Mouse (Mus musculus) megakaryocyte-erythroid progenitor cell, adult 5-6 weeks (primary cell): ENCODE data around the gene Olfr646. TPM values are rescaled to one million over a fixed set of nuclear protein-coding genes. Genes with fewer than 3 reads are reported as not detected.

Experiments
- ATAC-seq: replicated peaks from 2 replicates; pipeline ENCODE4 v1.8.0; 2016; ENCODE audit warnings: mild to moderate bottlenecking, inconsistent platforms; ENCODE audit not compliant: severe bottlenecking, poor library complexity, low FRiP score, low TSS enrichment
- total RNA-seq, 2 experiments: library from RNA; stranded (forward) in 1 of 2; stranded (reverse) in 1 of 2; fragments of 200-1000, 215-1000 nt in 1 of 2; fragments of >200 nt in 1 of 2; fragmentation: Nextera tagmentation in 1 of 2; gene quantifications; 2 replicates each; pipeline ENCODE4 v1.2.3; 2014 to 2017

Gene Olfr646
- not detected in 2 replicates for total RNA-seq (2014; fragmentation: Nextera tagmentation)
- not detected in 2 replicates for total RNA-seq (2017)

DNA sequence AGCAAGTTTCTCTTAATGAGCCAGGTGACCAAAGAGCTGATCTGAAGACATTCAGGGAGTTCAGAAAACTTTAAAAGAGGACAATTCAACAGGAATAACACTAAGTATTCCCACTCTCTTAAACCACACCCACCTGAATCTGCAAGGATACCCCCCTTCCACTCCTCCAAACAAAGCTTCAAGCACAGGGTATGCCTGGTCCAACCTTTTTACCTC, at the start of gene Olfr646:
Olfr646 (plus strand) TSS at position 117 of the 216 bp plus-strand sequence.
- ATAC-seq: no peak

DNA sequence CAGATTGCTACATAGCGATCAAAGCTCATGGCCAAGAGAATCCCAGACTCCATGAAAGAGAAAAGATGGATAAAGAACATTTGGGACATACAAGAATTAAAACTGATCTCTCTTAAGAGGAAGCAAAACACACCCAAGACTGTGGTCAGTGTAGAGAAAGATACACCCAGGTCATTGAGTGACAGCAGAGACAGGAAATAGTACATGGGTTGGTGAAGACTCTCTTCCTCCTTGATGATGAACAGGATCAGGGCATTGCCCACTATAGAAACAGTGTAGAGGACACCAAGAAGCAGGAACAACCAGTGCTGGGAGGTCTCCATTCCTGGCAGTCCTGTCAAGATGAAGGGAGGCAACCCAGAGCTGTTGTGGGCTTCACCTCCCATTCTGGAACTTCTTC, 45.5 kb upstream of the Olfr646 start:
- ATAC-seq: no peak

DNA sequence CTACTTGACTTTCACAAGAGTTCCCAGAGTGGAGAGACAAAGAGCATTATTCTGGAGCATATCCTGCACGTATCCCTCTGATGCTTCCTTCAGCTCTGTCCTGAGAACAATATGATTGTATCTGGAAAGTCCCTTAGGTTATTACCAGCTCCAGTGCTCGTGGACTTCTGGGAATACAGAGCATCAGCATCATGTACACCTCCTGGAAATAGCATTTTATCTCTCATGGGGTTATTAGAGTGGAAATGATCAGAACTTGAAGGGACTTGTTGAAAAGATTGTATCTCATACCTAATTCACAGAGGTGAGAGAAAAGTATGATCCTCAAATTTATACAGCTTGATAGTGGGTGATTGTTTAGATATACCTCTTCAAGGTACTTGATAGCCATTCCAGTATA, 43.3 kb upstream of the Olfr646 start, which contains the start of gene 4930516K23Rik:
4930516K23Rik (minus strand) TSS at position 101 of the 400 bp plus-strand sequence.
- ATAC-seq: no peak

- no peak for ATAC-seq
These were observed 32.9 kb upstream of the Olfr646 start, which contains the start of gene Olfr644 for GRCm38 (mm10) chr7:104071769-104072168. Gene Olfr644 (minus strand): TSS chr7:104071869.

- ATAC-seq: no peak
These were observed 19.3 kb upstream of the Olfr646 start, which contains the start of gene Olfr645 for GRCm38 (mm10) chr7:104085365-104085764. Gene Olfr645 (minus strand): TSS chr7:104085465.

- peak; percentile 99 for ATAC-seq
These were observed 538 bp upstream of the Olfr646 start for GRCm38 (mm10) chr7:104103913-104104756.

DNA sequence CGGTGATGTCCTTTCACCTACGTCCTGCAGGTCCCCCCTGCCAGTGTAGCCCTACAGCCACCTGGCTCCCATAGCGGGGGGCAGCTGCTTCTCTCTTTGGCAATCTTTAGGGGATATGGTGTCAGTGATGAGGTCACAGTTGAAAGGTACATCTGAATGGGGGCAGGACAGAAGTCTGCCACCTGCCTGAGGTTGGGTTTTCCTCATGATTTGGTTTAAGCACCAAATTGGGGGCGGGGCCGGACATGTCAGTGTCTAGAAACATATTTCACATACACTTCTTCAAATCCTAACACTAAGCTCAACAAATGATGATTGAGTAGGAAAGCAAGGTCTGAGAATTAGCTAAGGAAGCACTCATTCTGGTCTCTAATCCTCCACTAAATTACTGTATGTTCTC, 25.1 kb downstream of the Olfr646 start, which contains the start of gene Ubqln5:
Ubqln5 (minus strand) TSS at position 101 of the 400 bp plus-strand sequence.
- no peak for ATAC-seq

DNA sequence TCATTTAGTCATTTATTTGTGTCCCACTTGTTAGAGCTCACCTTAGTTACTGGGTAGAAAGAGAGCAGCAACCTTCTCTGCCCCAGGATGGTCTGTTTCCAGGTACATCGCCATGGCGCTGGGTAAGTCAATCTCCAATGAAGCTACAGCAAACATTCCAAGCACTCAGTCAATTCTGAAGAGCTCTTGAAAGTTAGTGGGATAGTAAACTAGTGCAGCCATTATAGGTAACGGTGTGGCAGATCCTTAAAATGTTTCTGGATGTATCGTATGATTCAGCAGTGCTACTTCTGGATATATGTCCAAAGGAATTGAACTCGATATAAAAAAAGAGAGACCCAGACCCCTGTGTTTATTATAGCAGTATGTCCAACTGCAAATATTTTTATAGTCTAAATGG, 32.6 kb downstream of the Olfr646 start, which contains the start of gene Olfr643:
Olfr643 (minus strand) TSS at position 101 of the 400 bp plus-strand sequence.
- ATAC-seq: no peak

GRCm38 (mm10) chr7:104143179-104143578, 38.5 kb downstream of the Olfr646 start, which contains the start of gene Ubqln3:
Gene Ubqln3 (minus strand): TSS chr7:104143279.
- ATAC-seq: no peak

DNA sequence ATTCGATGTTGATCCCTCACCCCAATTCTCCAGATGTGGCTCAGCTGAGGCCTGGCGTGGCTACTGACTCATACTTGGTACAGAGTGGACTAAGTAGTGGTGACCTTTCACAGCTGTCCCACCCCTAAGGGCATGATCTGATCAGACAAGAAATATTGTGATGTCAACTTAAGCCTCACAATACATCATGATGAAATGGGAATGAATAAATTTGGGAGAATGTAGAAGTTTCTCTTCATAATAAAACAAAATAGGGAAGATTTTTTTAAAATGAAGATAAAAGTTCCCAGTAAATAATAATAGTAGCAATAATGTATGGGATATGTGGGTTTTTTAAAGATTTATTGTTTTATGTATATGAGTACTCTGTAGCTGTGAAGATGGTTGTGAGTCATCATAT, 45.8 kb downstream of the Olfr646 start, which contains the start of gene Ubqlnl:
Ubqlnl (minus strand) TSS at position 101 of the 400 bp plus-strand sequence.
- no peak for ATAC-seq

Other genes starting within 250 kb of the Olfr646 start
- not detected in 2 replicates for gene Olfr66, start 218.6 kb upstream of the Olfr646 start, total RNA-seq (2014; fragmentation: Nextera tagmentation)
- not detected in 2 replicates for gene Olfr66, start 218.6 kb upstream of the Olfr646 start, total RNA-seq (2017)
- not detected in 2 replicates for gene Olfr64, start 210.4 kb upstream of the Olfr646 start, total RNA-seq (2014; fragmentation: Nextera tagmentation)
- gene Olfr64, start 210.4 kb upstream of the Olfr646 start, total RNA-seq (2017): not detected in 2 replicates
- gene Olfr65, start 201.4 kb upstream of the Olfr646 start, total RNA-seq (2014; fragmentation: Nextera tagmentation): not detected in 2 replicates
- not detected in 2 replicates for gene Olfr65, start 201.4 kb upstream of the Olfr646 start, total RNA-seq (2017)
- not detected in 2 replicates for gene Olfr631, start 176.0 kb upstream of the Olfr646 start, total RNA-seq (2014; fragmentation: Nextera tagmentation)
- gene Olfr631, start 176.0 kb upstream of the Olfr646 start, total RNA-seq (2017): not detected in 2 replicates
- gene Olfr632, start 170.5 kb upstream of the Olfr646 start, total RNA-seq (2014; fragmentation: Nextera tagmentation): not detected in 2 replicates
- not detected in 2 replicates for gene Olfr632, start 170.5 kb upstream of the Olfr646 start, total RNA-seq (2017)
- gene Olfr633, start 160.4 kb upstream of the Olfr646 start, total RNA-seq (2014; fragmentation: Nextera tagmentation): not detected in 2 replicates
- gene Olfr633, start 160.4 kb upstream of the Olfr646 start, total RNA-seq (2017): not detected in 2 replicates
- not detected in 2 replicates for gene Olfr635, start 133.7 kb upstream of the Olfr646 start, total RNA-seq (2014; fragmentation: Nextera tagmentation)
- not detected in 2 replicates for gene Olfr635, start 133.7 kb upstream of the Olfr646 start, total RNA-seq (2017)
- gene Olfr638, start 106.1 kb upstream of the Olfr646 start, total RNA-seq (2014; fragmentation: Nextera tagmentation): not detected in 2 replicates
- gene Olfr638, start 106.1 kb upstream of the Olfr646 start, total RNA-seq (2017): not detected in 2 replicates
- not detected in 2 replicates for gene Olfr639, start 87.6 kb upstream of the Olfr646 start, total RNA-seq (2014; fragmentation: Nextera tagmentation)
- gene Olfr639, start 87.6 kb upstream of the Olfr646 start, total RNA-seq (2017): not detected in 2 replicates
- gene Olfr640, start 79.3 kb upstream of the Olfr646 start, total RNA-seq (2014; fragmentation: Nextera tagmentation): not detected in 2 replicates
- not detected in 2 replicates for gene Olfr640, start 79.3 kb upstream of the Olfr646 start, total RNA-seq (2017)
- not detected in 2 replicates for gene Olfr641, start 69.4 kb upstream of the Olfr646 start, total RNA-seq (2014; fragmentation: Nextera tagmentation)
- not detected in 2 replicates for gene Olfr641, start 69.4 kb upstream of the Olfr646 start, total RNA-seq (2017)
- gene Olfr642, start 52.2 kb upstream of the Olfr646 start, total RNA-seq (2014; fragmentation: Nextera tagmentation): not detected in 2 replicates
- not detected in 2 replicates for gene Olfr642, start 52.2 kb upstream of the Olfr646 start, total RNA-seq (2017)
- not detected in 2 replicates for gene 4930516K23Rik, start 43.4 kb upstream of the Olfr646 start, total RNA-seq (2014; fragmentation: Nextera tagmentation)
- not detected in 2 replicates for gene 4930516K23Rik, start 43.4 kb upstream of the Olfr646 start, total RNA-seq (2017)
- gene Olfr644, start 33.0 kb upstream of the Olfr646 start, total RNA-seq (2014; fragmentation: Nextera tagmentation): not detected in 2 replicates
- gene Olfr644, start 33.0 kb upstream of the Olfr646 start, total RNA-seq (2017): not detected in 2 replicates
- gene Olfr645, start 19.4 kb upstream of the Olfr646 start, total RNA-seq (2014; fragmentation: Nextera tagmentation): not detected in 2 replicates
- gene Olfr645, start 19.4 kb upstream of the Olfr646 start, total RNA-seq (2017): not detected in 2 replicates
- not detected in 2 replicates for gene Ubqln5, start 25.0 kb downstream of the Olfr646 start, total RNA-seq (2014; fragmentation: Nextera tagmentation)
- not detected in 2 replicates for gene Ubqln5, start 25.0 kb downstream of the Olfr646 start, total RNA-seq (2017)
- gene Olfr643, start 32.5 kb downstream of the Olfr646 start, total RNA-seq (2014; fragmentation: Nextera tagmentation): not detected in 2 replicates
- not detected in 2 replicates for gene Olfr643, start 32.5 kb downstream of the Olfr646 start, total RNA-seq (2017)
- not detected in 2 replicates for gene Ubqln3, start 38.4 kb downstream of the Olfr646 start, total RNA-seq (2014; fragmentation: Nextera tagmentation)
- not detected in 2 replicates for gene Ubqln3, start 38.4 kb downstream of the Olfr646 start, total RNA-seq (2017)
- gene Ubqlnl, start 45.7 kb downstream of the Olfr646 start, total RNA-seq (2014; fragmentation: Nextera tagmentation): not detected in 2 replicates
- gene Ubqlnl, start 45.7 kb downstream of the Olfr646 start, total RNA-seq (2017): not detected in 2 replicates
- gene Olfm5, start 60.0 kb downstream of the Olfr646 start, total RNA-seq (2014; fragmentation: Nextera tagmentation): not detected in 2 replicates
- gene Olfm5, start 60.0 kb downstream of the Olfr646 start, total RNA-seq (2017): not detected in 2 replicates
- gene Olfr648, start 78.5 kb downstream of the Olfr646 start, total RNA-seq (2014; fragmentation: Nextera tagmentation): 0.92 TPM in 1 of 2 replicates, not detected in the other
- not detected in 2 replicates for gene Olfr648, start 78.5 kb downstream of the Olfr646 start, total RNA-seq (2017)
- gene Olfr649, start 91.1 kb downstream of the Olfr646 start, total RNA-seq (2014; fragmentation: Nextera tagmentation): not detected in 2 replicates
- gene Olfr649, start 91.1 kb downstream of the Olfr646 start, total RNA-seq (2017): not detected in 2 replicates
- 0.55 and 0.99 TPM in 2 replicates for gene Trim6, start 113.9 kb downstream of the Olfr646 start, total RNA-seq (2014; fragmentation: Nextera tagmentation)
- gene Trim6, start 113.9 kb downstream of the Olfr646 start, total RNA-seq (2017): 0.50 TPM in 1 of 2 replicates, not detected in the other
- gene Trim34a, start 139.6 kb downstream of the Olfr646 start, total RNA-seq (2014; fragmentation: Nextera tagmentation): 7.6 and 21.4 TPM in 2 replicates
- gene Trim34a, start 139.6 kb downstream of the Olfr646 start, total RNA-seq (2017): 10.9 and 21.9 TPM in 2 replicates
- gene Trim5, start 183.2 kb downstream of the Olfr646 start, total RNA-seq (2014; fragmentation: Nextera tagmentation): 3.0 and 4.3 TPM in 2 replicates
- gene Trim5, start 183.2 kb downstream of the Olfr646 start, total RNA-seq (2017): 2.8 and 4.8 TPM in 2 replicates
- gene Trim12a, start 210.6 kb downstream of the Olfr646 start, total RNA-seq (2014; fragmentation: Nextera tagmentation): 32.7 and 55.7 TPM in 2 replicates
- gene Trim12a, start 210.6 kb downstream of the Olfr646 start, total RNA-seq (2017): 52.1 and 54.5 TPM in 2 replicates
- gene Trim34b, start 224.6 kb downstream of the Olfr646 start, total RNA-seq (2014; fragmentation: Nextera tagmentation): not detected in 2 replicates
- gene Trim34b, start 224.6 kb downstream of the Olfr646 start, total RNA-seq (2017): not detected in 2 replicates
- gene Trim12c, start 248.5 kb downstream of the Olfr646 start, total RNA-seq (2014; fragmentation: Nextera tagmentation): 9.0 and 9.2 TPM in 2 replicates
- 13.4 and 22.0 TPM in 2 replicates for gene Trim12c, start 248.5 kb downstream of the Olfr646 start, total RNA-seq (2017)